Mouse (Mus musculus) cortical plate, adult 2 months (tissue): ENCODE results near the gene Lad1.

Experiments
- CTCF ChIP-seq: fragments of 200-500 bp; IDR thresholded peaks from 2 replicates; pipeline ENCODE4 v1.5.1; 2011; ENCODE audit warnings: mild to moderate bottlenecking, control low read depth, low read length; ENCODE audit not compliant: insufficient read depth; ENCODE audit errors: extremely low read depth
- POLR2A ChIP-seq: fragments of 200-500 bp; IDR thresholded peaks from 2 replicates; pipeline ENCODE4 v1.6.1; 2011; ENCODE audit warnings: mild to moderate bottlenecking, low read length, control low read depth; ENCODE audit not compliant: insufficient read depth; ENCODE audit errors: extremely low read depth

GRCm38 (mm10) chr1:135818481-135819086, at the start of gene Lad1:
- TF ChIP-seq POLR2A (no peak), CTCF (no peak)
